In the genomic region with DNA sequence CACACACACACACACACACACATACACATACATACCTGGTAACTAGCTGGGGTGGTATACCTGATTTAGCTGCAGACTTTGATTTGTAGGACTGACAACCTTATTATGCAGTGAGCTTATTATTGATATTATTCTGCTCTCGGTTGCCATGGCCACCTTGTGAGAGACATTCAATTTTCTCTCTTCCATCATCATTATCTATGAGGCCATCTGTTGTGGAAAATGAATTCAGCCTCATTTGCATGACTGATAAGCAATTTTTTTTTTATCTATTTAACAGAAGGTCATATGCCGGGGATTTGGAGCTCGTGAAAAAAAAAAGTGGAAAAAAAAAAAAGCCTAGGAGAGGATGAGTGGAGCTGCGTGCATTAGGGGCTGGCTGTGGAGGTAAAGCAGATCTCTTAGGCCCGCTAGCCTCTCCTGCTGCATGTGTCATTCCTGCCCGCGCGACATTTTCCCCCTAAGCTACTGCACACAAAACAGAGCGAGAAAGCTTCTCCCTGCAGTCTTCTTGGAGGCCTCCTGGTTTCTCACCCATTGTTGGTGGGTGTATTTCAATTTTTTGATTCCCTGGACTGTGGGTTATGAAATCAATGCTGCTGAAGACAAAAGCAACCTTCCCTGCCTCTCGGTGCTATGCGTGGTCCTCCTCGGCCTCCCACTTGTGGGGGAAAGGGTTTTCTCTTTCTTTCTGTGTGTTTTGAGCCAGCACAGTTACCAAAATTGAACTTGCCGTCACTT, we compare ENCODE assay signal across 8 mouse cellular contexts. TPM values are rescaled to one million over a fixed set of nuclear protein-coding genes. Genes with fewer than 3 reads are reported as not detected.
A peak's percentile ranks its signal among the peaks of the same experiment; 100 is the strongest.
DNase-seq lines count a peak whose midpoint lies in the region; ATAC-seq lines count a peak whose summit lies in the region.

A gene (plus strand): TSS at position 354 of the 741 bp plus-strand sequence.

- H3K27ac ChIP-seq in heart, embryonic 13.5 days (replicated peaks) = no peak within 1 kb of the TSS
- peak within 1 kb of the TSS; percentile 98 for H3K27ac ChIP-seq in hindbrain, embryonic 15.5 days (replicated peaks)
- no peak within 1 kb of the TSS for H3K27ac ChIP-seq in limb, embryonic 15.5 days

- no peak for DNase-seq in heart, postnatal 14 days
- DNase-seq in cerebellum, postnatal 10 days = peak; percentile 72 to 74
- no peak for DNase-seq in urinary bladder, postnatal 4 days (ENCODE audit: low spot score in 2 of 2)
- no peak for DNase-seq in thymus, postnatal 10 days (ENCODE audit: low spot score in 2 of 2)

- WGBS in heart, embryonic 13.5 days = 41% methylated on average over 13 of the region's 13 CpGs
- WGBS in hindbrain, embryonic 15.5 days = 8% methylated on average over 13 of the region's 13 CpGs
- 33% methylated on average over 13 of the region's 13 CpGs for WGBS in limb, embryonic 15.5 days

- H3K9ac ChIP-seq in heart, embryonic 13.5 days = 0 out of 2 replicates have a peak within 1 kb of the TSS, but pooled peaks have one; percentile 44
- peak within 1 kb of the TSS; percentile 67 for H3K9ac ChIP-seq in hindbrain, embryonic 15.5 days
- no peak within 1 kb of the TSS for H3K9ac ChIP-seq in limb, embryonic 15.5 days

- H3K9me3 ChIP-seq in heart, embryonic 13.5 days = no peaks in the 10 kb centered on the region
- no peaks in the 10 kb centered on the region for H3K9me3 ChIP-seq in hindbrain, embryonic 15.5 days
- H3K9me3 ChIP-seq in limb, embryonic 15.5 days = no peaks in the 10 kb centered on the region

- H3K36me3 ChIP-seq in heart, embryonic 13.5 days = no peaks in the 10 kb centered on the region
- no peaks in the 10 kb centered on the region for H3K36me3 ChIP-seq in hindbrain, embryonic 15.5 days
- H3K36me3 ChIP-seq in limb, embryonic 15.5 days = no peaks in the 10 kb centered on the region

- no peak for ATAC-seq in heart, embryonic 13.5 days (ENCODE audit: extremely low read depth, insufficient number of reproducible peaks, low FRiP score, low TSS enrichment)
- peak; percentile 23 for ATAC-seq in hindbrain, embryonic 15.5 days (ENCODE audit: low FRiP score, low read depth)
- ATAC-seq in limb, embryonic 15.5 days (ENCODE audit: insufficient number of reproducible peaks, low FRiP score, low TSS enrichment, low read depth) = no peak
- no peak for ATAC-seq in monocyte, adult 5-6 weeks (replicated peaks; ENCODE audit: insufficient number of reproducible peaks, low FRiP score, low TSS enrichment, poor library complexity, severe bottlenecking)

- H3K4me1 ChIP-seq in heart, embryonic 13.5 days = peaks cover 8% of the 10 kb centered on the region
- peaks cover 26% of the 10 kb centered on the region for H3K4me1 ChIP-seq in hindbrain, embryonic 15.5 days (replicated peaks)
- H3K4me1 ChIP-seq in limb, embryonic 15.5 days = peaks cover 4% of the 10 kb centered on the region

- intact Hi-C loops in heart, postnatal 14 days (cut with DNase I) = no loop called here

- peak within 1 kb of the TSS; percentile 43 for H3K4me3 ChIP-seq in heart, embryonic 13.5 days
- peak within 1 kb of the TSS; percentile 41 for H3K4me3 ChIP-seq in hindbrain, embryonic 15.5 days
- peak within 1 kb of the TSS; percentile 13 for H3K4me3 ChIP-seq in limb, embryonic 15.5 days

- peak within 1 kb of the TSS; percentile 66 for H3K4me2 ChIP-seq in heart, embryonic 13.5 days
- H3K4me2 ChIP-seq in hindbrain, embryonic 15.5 days = peak within 1 kb of the TSS; percentile 68
- H3K4me2 ChIP-seq in limb, embryonic 15.5 days = peak within 1 kb of the TSS; percentile 13; the same call in 1 of the 2 replicates

- H3K27me3 ChIP-seq in heart, embryonic 13.5 days (replicated peaks) = peaks cover 47% of the 10 kb centered on the region
- H3K27me3 ChIP-seq in hindbrain, embryonic 15.5 days = no peaks in the 10 kb centered on the region
- peaks cover 40% of the 10 kb centered on the region for H3K27me3 ChIP-seq in limb, embryonic 15.5 days

RNA-seq across cellular contexts. Expression of the gene that starts here (rescaled TPM):
- 0.25 and 0.43 TPM in 2 replicates for polyA plus RNA-seq in heart, embryonic 13.5 days (2015; fragmentation: Nextera tagmentation; extraction: Ambion mirVana)
- not detected for total RNA-seq in heart, postnatal 14 days (2021)
- polyA plus RNA-seq in hindbrain, embryonic 15.5 days (2015; fragmentation: Nextera tagmentation; extraction: Ambion mirVana) = 233 and 237 TPM in 2 replicates
- 0.04 and 0.35 TPM in 2 replicates for polyA plus RNA-seq in limb, embryonic 15.5 days (2015; fragmentation: Nextera tagmentation; extraction: Ambion mirVana)
- not detected in 3 replicates for total RNA-seq in monocyte, adult 5-6 weeks (2017)

Comparison
In these comparisons a context has a peak if more than half of its experiments do, and no peak if none do; other contexts are left out.
1. RNA of the gene that starts here (polyA plus RNA-seq): 233 to 237 TPM in hindbrain, embryonic 15.5 days; 0.04 to 0.35 TPM in limb, embryonic 15.5 days and 0.25 to 0.43 TPM in heart, embryonic 13.5 days; every median in the first group is over 100 times any median in the second.
2. H3K4me2 ChIP-seq: peak in every context shown above with its lines; median percentile 68 in hindbrain, embryonic 15.5 days; 66 in heart, embryonic 13.5 days; 13 in limb, embryonic 15.5 days.
3. DNase-seq: peak in cerebellum, postnatal 10 days (2 of 2); none in heart, postnatal 14 days (0 of 2), urinary bladder, postnatal 4 days (0 of 2) and thymus, postnatal 10 days (0 of 2).
4. Peak in every context shown above with its lines, with median percentiles within 50 percentile points of each other: H3K4me3 ChIP-seq.